Mouse (Mus musculus) liver, adult 2 months (tissue): ENCODE measurements around the gene Keg1. TPM values are rescaled to one million over a fixed set of nuclear protein-coding genes. Genes with fewer than 3 reads are reported as not detected.

ENCODE experiments used
- DNase-seq: peaks from one replicate; pipeline ENCODE4 v3.0.0-alpha.2; 2011; ENCODE audit warnings: low read depth, low spot score; ENCODE audit errors: extremely low read depth
- H3K27ac ChIP-seq: fragments of 200-500 bp; replicated peaks from 2 replicates; pipeline ENCODE4 v1.5.1; 2012; ENCODE audit warnings: low read depth, mild to moderate bottlenecking, control low read depth, inconsistent platforms, low read length; ENCODE audit not compliant: insufficient read depth
- H3K27me3 ChIP-seq: fragments of 200-500 bp; 2 replicates; pipeline ENCODE4 v1.6.1; 2012; ENCODE audit warnings: mild to moderate bottlenecking, moderate library complexity, low read length, inconsistent platforms; ENCODE audit not compliant: control insufficient read depth, insufficient read depth
- H3K36me3 ChIP-seq: fragments of 200-500 bp; 2 replicates; pipeline ENCODE4 v1.6.1; 2012; ENCODE audit warnings: low read length, inconsistent platforms; ENCODE audit not compliant: control insufficient read depth, insufficient read depth
- H3K4me1 ChIP-seq: fragments of 200-500 bp; 2 replicates; pipeline ENCODE4 v1.6.1; 2011; ENCODE audit warnings: low read length; ENCODE audit not compliant: control insufficient read depth, insufficient read depth
- H3K4me3 ChIP-seq: fragments of 200-500 bp; 2 replicates; pipeline ENCODE4 v1.5.1; 2011; ENCODE audit warnings: low read depth, mild to moderate bottlenecking, control low read depth, low read length, moderate library complexity; ENCODE audit not compliant: insufficient read depth
- H3K79me2 ChIP-seq: fragments of 200-500 bp; 2 replicates; pipeline ENCODE4 v1.6.1; 2012; ENCODE audit warnings: inconsistent platforms, mild to moderate bottlenecking, low read length, moderate library complexity; ENCODE audit not compliant: control insufficient read depth, insufficient read depth
- H3K9ac ChIP-seq: fragments of 200-500 bp; 2 replicates; pipeline ENCODE4 v1.6.1; 2012; ENCODE audit warnings: low read depth, mild to moderate bottlenecking, control low read depth, inconsistent platforms, low read length
- CTCF ChIP-seq: fragments of 200-500 bp; IDR thresholded peaks from 2 replicates; pipeline ENCODE4 v1.5.1; 2011; ENCODE audit warnings: low read depth, low read length, control low read depth
- POLR2A ChIP-seq: fragments of 200-500 bp; IDR thresholded peaks from 2 replicates; pipeline ENCODE4 v1.6.1; 2011; ENCODE audit warnings: low read length, control low read depth; ENCODE audit not compliant: insufficient read depth; ENCODE audit errors: extremely low read depth
- WGBS: fragments of 180-500 bp; shearing (Covaris S2); methylation state at CpG from one replicate; pipeline ENCODE4 v1.1.7; 2018; 5-methylcytosine and 5-hydroxymethylcytosine counted together
- polyA plus RNA-seq: library from polyadenylated mRNA; depleted of rRNA; stranded (reverse); fragments of >200 nt; gene quantifications from 2 replicates; pipeline ENCODE4 v1.2.3, GENCODE M21; 2012
- total RNA-seq: library from RNA; depleted of rRNA; stranded (reverse); fragments of >200 nt; gene quantifications from 2 replicates; pipeline ENCODE4 v1.2.3, GENCODE M21; 2014

Gene Keg1
- total and polyA plus RNA-seq, 2 experiments = 93.4 to 154 TPM

DNA sequence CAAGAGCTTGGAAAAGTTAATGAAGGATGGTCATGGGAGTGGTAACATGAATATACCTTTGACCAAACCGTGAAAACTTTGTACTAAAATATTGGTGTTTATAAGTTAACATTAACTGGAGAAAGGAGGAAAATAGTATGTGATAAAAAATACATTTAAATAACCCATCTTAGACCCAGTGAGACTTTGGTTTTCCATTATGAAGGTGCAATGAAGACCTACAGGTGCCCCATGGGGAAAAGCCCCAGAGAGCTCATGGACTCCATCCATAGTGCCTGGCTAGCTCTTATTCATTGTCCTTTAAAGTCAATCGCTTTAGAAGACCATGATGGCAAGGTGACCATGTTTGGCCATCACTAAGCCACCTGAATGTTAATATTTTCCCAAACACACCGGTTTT is 17.8 kb upstream of the Keg1 start, which contains the start of gene Olfr1443:
Olfr1443 (plus strand) TSS at position 301 of the 400 bp plus-strand sequence.
- H3K27me3 ChIP-seq = no peaks in the 10 kb centered on the region
- H3K4me3 ChIP-seq = no peak within 1 kb of the TSS
- 75% methylated on average over 3 of the region's 3 CpGs for WGBS
- no peak within 1 kb of the TSS for H3K27ac ChIP-seq
- TF ChIP-seq POLR2A (no peak), CTCF (no peak)
- H3K4me1 ChIP-seq = no peaks in the 10 kb centered on the region
- H3K36me3 ChIP-seq = no peaks in the 10 kb centered on the region
- no peak for DNase-seq
- H3K9ac ChIP-seq = no peak within 1 kb of the TSS
- H3K79me2 ChIP-seq = no peaks in the 10 kb centered on the region

DNA sequence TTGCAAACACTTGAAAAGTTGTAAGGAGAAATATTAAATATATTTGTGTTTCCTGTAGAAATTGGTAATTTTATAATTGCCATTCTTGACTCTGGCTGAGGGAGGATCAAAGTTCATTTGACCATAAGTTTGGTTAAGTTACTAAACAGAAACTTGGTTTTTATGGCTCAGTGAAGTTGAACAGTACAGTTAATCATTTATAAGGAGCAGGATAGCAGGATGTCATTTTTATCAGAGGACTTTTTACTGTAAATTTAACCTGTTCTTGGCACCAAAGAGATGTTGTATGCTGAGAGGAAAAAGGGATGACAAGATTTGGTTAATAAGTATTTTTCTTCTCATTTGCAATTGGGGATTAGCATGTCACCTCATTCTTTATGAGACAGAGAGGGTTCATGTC is 10.9 kb upstream of the Keg1 start:
- DNase-seq = peak; percentile 90
- no peak for TF ChIP-seq POLR2A
- Histone ChIP-seq H3K4me1 (peaks cover 2% of the 10 kb centered on the region; the same call in 1 of the 2 replicates), H3K27ac (no peak overlapping the region), H3K36me3 (no peaks in the 10 kb centered on the region), H3K4me3 (no peak overlapping the region), H3K79me2 (no peaks in the 10 kb centered on the region), H3K27me3 (no peaks in the 10 kb centered on the region), H3K9ac (no peak overlapping the region)

DNA sequence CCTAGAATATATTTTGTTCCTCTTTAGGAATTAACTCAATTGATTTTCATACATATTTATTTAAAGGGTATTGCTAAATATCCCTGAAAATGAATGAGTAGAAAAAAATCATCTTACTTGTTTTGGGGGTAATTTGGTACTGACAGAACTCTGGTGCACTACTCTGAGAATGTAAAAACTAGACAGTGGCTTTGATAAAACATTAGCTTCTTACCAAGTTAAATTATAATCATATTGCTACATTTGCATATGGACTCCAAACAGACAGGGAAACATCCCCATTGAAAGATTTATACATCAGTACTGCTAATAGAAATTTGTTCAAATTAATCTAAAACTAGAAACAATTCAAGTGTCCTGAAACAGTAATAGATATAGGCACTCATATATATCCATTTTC is 10.4 kb upstream of the Keg1 start:
- H3K4me1 ChIP-seq = peaks cover 2% of the 10 kb centered on the region; the same call in 1 of the 2 replicates
- DNase-seq = no peak

DNA sequence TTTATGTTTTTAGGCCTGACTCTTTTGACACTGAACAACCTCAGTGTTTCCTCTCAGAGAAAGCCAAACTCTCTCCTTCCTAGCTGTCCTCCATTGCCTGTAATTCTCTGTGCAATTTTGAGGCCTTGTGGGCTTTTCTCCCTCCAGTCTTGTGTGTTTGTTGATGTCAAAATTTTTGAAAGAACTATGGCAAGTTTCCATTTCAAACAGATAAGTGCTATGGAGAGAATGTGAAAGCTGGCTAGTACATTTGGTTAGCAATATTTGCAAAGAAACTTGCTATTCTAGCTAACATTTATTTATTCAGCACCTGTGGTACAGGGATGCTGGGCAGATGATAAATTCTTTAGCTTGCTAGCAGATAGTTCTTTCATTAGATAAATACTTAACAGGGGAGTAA is 635 bp downstream of the Keg1 start:
- Histone ChIP-seq H3K4me3 (peak overlapping the region; percentile 67), H3K27ac (peak overlapping the region; percentile 80), H3K9ac (peak overlapping the region; percentile 70; the same call in 1 of the 2 replicates), H3K4me1 (peaks cover 15% of the 10 kb centered on the region; the same call in 1 of the 2 replicates), H3K36me3 (peaks cover 3% of the 10 kb centered on the region; the same call in 1 of the 2 replicates), H3K79me2 (no peaks in the 10 kb centered on the region; the same call in 1 of the 2 replicates), H3K27me3 (no peaks in the 10 kb centered on the region)
- TF ChIP-seq CTCF (no peak), POLR2A (no peak)
- peak; percentile 95 for DNase-seq

More for the DNA sequence above, 10.4 kb upstream of the Keg1 start:
- Histone ChIP-seq H3K9ac (no peak overlapping the region), H3K36me3 (no peaks in the 10 kb centered on the region), H3K4me3 (no peak overlapping the region), H3K27me3 (no peaks in the 10 kb centered on the region), H3K27ac (no peak overlapping the region), H3K79me2 (no peaks in the 10 kb centered on the region)
- TF ChIP-seq POLR2A = no peak
- TF ChIP-seq CTCF = no peak

DNA sequence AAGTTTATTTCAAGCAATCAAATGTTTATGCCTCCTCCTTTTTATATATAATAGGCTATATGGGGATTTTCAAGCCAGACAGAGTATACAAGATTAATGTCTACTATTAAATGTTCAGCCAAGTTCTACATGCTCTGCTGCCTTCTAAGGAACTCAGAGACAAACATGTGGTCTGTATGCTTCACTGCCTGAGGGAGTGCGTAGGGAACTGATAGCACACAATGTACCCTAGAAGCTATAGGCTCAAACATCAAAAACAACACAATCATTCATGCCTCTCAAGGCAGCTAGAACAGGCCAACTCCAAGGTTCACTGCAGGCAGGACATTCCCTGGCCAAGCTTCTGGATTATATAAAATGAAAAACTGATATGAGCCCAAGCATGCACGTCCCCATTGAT is 12.9 kb downstream of the Keg1 start:
- H3K9ac ChIP-seq = no peak overlapping the region
- no peak overlapping the region for H3K27ac ChIP-seq
- no peaks in the 10 kb centered on the region for H3K79me2 ChIP-seq
- H3K4me3 ChIP-seq = no peak overlapping the region
- TF ChIP-seq POLR2A (no peak), CTCF (no peak)
- WGBS = 44% methylated on average over 2 of the region's 2 CpGs
- H3K4me1 ChIP-seq = no peaks in the 10 kb centered on the region; the same call in 1 of the 2 replicates
- no peaks in the 10 kb centered on the region for H3K27me3 ChIP-seq
- no peak for DNase-seq
- H3K36me3 ChIP-seq = peaks cover 33% of the 10 kb centered on the region

DNA sequence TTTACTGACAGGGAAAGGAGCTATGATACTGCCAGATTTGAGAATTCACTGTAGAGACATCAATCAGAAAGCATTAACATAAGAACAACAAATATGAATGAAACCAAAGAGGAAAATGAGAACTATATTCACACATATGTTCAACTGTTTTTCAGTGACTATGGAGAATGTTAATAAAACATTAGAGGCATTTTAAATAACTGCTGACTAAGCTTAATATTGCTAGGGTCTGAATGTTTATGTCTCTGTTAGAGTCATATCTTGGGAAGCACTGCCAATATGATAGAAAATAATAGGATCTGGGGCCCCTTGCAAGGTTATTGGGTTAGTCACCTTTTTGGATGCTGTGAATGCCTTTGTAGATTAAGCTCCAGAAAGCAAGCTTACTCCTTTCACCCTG is 13.4 kb downstream of the Keg1 start:
- no peaks in the 10 kb centered on the region for H3K27me3 ChIP-seq
- peaks cover 36% of the 10 kb centered on the region for H3K36me3 ChIP-seq
- no peak overlapping the region for H3K9ac ChIP-seq
- no peaks in the 10 kb centered on the region; the same call in 1 of the 2 replicates for H3K4me1 ChIP-seq
- TF ChIP-seq POLR2A = no peak
- TF ChIP-seq CTCF = no peak
- H3K79me2 ChIP-seq = no peaks in the 10 kb centered on the region
- H3K27ac ChIP-seq = no peak overlapping the region
- DNase-seq = no peak
- H3K4me3 ChIP-seq = no peak overlapping the region
